Mouse (Mus musculus) adrenal gland, adult 2 months (tissue): Measurements from ENCODE around the gene Gba. TPM values are rescaled to one million over a fixed set of nuclear protein-coding genes. Genes with fewer than 3 reads are reported as not detected.
A peak's percentile ranks its signal among the peaks of the same experiment; 100 is the strongest.

Source experiments
- DNase-seq: peaks from one replicate; pipeline ENCODE4 v3.0.0; 2021
- microRNA-seq, 2 experiments: library from miRNA; unstranded; fragments of <30 nt; microRNA quantifications; one replicate each; pipeline ENCODE4 v1.2.0; 2021
- polyA plus RNA-seq: library from polyadenylated mRNA; depleted of rRNA; stranded (reverse); fragments of >200 nt; gene quantifications from 2 replicates; pipeline ENCODE4 v1.2.3, GENCODE M21; 2012; rRNA removed
- total RNA-seq, 2 experiments: library from RNA; stranded (reverse); gene quantifications; 2 replicates each; pipeline ENCODE4 v1.2.3; 2021

Gba gene
- total and polyA plus RNA-seq, 3 experiments: 43.9 to 74.6 (median 74.4) TPM

- DNase-seq: no peak
Measured at GRCm38 (mm10) chr3:89238494-89238893, 35.8 kb downstream of the Gba start.

DNA sequence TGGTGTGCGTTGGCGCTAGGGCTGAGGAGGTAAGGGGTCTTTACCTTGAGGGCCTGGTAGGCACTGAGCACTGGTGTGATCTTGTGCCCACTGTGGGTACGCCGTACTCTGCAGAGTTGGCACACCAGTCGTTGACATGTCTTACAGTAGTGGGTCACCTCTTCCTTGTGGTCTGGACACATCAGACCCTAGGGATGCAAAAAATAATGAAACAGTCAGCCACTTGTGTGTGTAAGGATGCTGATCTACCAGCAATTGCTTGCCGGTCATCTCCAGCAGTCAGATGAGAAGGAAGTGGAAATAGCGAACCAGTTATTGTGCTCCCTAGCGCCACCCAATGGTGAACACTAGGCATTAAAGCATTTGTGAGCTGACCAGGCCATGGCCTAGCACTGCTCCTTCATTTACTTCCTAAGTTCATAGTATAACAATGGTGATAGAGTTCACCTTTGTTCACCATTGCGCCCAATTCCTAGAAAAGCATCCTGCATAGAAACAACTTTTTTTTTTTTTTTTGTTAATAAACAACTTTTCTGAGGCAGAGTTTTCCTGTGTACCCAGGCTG, 39.7 kb downstream of the Gba start:
- peak; percentile 52 for DNase-seq

- no peak for DNase-seq
Measured at GRCm38 (mm10) chr3:89243609-89244008, 40.9 kb downstream of the Gba start.

- DNase-seq: no peak
Measured at GRCm38 (mm10) chr3:89244158-89244981, 41.6 kb downstream of the Gba start.

DNA sequence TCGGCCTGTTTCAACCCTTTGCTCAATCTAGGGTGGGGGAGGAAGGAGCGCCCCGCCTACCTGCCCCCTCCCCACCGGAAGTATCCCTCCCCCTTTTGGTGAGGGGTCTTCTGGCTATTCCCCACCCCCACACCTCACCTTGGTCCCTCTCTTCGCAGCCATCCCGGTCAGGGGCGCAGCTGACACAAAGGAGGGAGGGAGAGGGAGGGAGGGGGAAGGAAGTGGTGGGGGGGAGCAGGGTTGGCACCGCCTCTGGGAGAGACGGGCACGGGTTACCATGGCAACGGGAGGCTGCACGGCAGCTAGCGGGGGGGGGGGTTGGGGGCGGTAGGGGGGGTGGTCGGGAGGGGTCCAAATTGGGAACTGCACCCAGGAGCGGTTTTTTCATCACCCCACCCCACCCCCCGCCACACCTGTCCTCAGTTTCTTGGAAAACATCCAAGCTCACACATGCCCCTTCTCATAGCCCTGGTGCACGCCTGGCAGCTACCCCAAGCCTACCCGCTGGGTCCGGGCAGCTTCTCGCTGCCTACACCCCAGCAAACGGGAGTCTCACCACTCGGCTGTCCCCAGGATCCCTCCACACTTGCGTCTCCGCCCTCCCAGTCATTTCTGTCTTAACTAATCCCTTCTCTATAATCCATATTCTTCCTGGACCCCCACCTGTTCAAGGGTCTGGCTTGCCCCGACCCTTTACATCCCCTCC, 42.4 kb downstream of the Gba start:
- no peak for DNase-seq

DNA sequence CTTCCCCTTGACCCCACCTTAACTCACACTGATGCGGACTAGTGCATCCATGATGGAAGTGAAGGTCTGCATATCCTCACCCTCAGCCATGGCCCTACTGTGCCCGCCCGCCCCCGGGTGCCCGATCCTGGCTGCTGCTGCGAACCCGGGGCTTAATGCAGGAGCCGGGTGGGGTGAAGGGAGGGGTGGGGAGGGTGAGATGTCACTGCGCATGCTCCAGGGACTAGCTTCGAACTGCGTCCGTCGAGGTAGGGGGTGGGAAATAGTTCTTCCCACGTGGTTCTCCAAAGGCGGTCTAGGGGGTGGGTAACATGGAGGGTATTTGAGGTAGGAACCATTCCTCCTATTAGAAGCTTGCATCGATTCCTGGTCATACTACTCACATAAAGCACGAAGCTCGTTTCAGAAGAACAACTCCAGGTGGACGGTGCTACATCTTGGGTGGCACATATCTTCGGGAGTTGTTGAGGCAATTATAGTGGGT, 43.0 kb downstream of the Gba start, which contains the start of gene Krtcap2:
Gene Krtcap2 (plus strand): TSS at position 279 of the 484 bp plus-strand sequence.
- no peak for DNase-seq

DNA sequence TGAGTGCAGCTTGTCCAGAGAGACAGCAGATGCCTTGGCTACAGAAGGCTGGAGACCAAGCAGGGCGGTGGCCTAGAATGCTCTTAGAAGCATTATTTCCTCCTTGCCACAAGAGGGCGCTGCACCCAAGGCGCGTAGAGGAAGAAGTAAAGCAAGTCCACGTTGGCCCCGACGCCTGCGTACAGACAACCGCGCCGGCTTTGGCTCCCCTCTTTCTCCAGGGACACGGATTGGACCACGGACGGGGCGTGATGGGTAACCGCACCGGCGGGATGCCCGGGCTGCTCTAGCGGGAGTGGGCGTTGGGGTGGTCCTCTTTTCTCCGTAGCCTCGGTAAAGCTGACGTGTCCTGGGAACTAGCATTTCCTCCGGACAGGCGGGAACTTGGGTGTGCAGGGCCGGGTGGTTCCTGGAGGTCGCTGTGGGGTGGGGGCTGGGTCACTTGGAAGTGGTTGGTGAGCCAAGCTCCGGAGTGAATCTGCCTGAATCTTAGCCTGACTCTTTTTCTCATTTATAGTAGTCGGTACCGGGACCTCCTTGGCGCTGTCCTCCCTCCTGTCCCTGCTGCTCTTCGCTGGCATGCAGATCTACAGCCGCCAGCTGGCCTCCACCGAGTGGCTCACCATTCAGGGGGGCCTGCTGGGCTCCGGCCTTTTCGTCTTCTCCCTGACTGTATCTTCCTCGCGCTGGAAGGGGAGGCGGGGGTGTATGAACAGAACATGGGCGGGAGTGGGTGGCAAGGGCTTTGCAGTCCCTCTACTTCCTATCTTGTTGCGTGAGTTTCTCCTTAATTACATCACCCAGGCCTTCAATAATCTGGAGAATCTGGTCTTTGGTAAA, 43.8 kb downstream of the Gba start, which contains the start of gene Trim46:
Gene Trim46 (minus strand): TSS at position 49 of the 840 bp plus-strand sequence.
- peak; percentile 93 for DNase-seq

DNA sequence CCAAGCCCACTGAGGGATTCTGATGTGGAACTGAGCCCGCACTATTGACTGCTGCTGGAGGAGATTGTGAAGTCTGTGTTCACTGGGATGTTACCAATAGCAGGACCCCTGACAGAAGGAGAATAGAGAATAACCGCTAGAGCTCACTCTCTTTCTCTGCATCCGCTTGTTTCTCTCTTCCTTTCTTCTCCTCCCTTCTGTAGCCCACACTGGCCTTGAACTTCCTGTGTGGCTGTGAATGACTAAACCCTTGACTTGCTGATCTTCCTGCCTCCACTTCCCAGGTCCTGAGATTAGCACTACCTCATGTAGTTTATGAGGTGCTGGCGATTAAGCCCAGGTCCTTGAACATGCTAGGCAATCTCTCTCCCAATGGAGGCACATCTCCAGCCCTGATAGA, 44.7 kb downstream of the Gba start:
- DNase-seq: no peak

DNA sequence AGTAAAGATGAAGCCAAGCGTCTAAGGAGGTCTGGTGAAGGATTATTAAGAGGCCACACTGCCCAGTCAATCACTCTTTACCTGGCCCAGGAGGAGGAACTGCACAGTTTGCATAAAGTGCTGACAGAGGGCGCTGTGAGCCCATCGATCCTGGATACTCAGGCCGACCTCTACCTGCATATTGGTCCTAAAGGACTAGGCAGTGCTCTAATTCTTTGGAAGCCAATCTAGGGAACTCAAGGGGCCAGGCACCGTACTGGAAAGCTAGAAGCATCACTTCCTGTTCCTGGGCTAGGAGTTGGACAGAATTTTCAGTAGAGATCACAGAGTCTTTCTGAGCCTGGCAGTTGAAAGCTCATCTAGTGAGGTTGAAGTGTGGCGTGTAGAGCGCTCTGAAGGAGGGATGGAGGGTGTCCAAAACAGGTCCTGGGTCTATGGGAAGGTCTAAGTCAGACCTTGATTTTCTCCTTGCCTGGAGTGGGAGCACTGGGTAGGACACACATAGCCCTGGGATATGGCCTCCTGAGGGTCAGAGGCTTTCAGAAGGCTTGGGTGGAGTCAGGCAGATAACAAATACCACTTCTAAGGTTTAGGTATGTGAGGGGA, 47.8 kb downstream of the Gba start:
- peak; percentile 73 for DNase-seq

DNA sequence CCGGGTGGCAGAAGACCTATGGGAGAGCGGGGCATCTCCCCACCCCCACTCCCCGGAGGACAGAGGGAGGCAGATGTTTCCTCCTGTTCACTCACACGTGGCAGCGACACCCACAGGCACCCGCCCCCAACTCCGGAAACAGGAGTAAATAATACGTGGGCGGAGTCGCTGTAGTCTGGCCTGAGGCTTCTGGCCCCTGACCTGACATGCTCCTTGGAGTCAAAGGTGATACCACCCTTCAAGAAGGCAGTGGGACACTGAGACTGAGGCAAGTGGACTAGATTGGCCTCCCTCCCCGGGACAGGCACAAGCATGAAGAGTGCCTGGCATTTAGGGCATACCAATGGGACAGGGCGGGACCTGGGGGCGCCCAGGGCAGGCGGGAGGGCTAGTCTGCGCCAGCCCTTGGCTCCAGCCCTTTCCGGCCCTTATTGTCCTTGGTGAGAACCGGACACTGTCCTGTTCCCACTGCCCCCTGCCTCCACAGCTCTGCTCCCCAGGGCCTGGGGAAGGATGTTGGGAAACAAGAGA, 48.7 kb downstream of the Gba start:
- peak; percentile 67 for DNase-seq

DNA sequence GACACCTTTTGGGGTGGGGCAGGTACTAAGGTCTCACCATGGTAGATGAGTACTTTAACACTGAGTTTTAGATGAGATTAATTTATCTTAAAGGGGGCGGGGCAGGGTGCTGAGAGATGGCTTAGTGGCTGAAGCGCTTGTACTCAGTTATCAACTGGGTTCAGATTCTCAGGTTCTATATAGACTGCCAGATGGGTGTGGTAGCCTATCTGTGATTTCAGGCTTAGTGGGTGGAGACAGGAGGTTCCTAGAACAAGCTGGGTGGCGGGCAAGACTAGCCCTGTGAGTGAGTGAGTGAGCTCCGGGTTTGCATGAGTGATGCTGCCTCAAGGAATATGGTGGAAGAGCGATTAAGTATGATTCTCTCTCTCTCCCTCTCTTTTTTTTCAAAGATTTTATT, 52.3 kb downstream of the Gba start:
- DNase-seq: no peak

DNA sequence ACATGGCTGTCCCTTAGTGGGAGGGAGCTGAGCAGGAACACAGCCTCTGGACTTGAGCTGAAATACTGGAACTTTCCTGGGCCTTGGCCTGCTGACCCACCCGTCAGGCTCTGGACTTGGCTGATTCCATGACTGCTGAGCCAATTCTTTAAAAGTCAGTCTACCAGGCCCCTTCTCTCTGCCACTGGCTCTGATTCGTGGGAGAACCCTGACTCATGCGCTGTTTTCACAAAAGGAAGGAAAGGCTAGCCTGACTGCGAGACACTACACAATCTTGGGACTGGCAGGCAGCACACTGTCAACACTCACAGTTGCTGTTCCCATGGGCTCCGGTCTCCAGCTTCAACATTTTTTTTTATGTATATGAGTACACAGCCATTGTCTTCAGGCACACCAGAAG, 53.4 kb downstream of the Gba start:
- no peak for DNase-seq

Small RNA genes lying within 50 kb of the gene (microRNA-seq; reads per million reads assigned to microRNA genes)
- gene Mir92b: 37.6 to 38.7 reads per million in 2 experiments

Other genes starting within 250 kb of the Gba start
- 10 to 100 TPM; 23.3 to 32.5 TPM for gene Rusc1, start 109.6 kb upstream of the Gba start, total RNA-seq
- 56.4 and 66.6 TPM in 2 replicates for gene Rusc1, start 109.6 kb upstream of the Gba start, polyA plus RNA-seq
- gene Gm43738, start 101.8 kb upstream of the Gba start, total RNA-seq: not detected
- gene Gm43738, start 101.8 kb upstream of the Gba start, polyA plus RNA-seq: not detected in 2 replicates
- gene Fdps, start 101.0 kb upstream of the Gba start, total RNA-seq: 100 to 1,000 TPM; 208 to 632 TPM
- gene Fdps, start 101.0 kb upstream of the Gba start, polyA plus RNA-seq: 253 and 549 TPM in 2 replicates
- under 1 TPM in 1 of 2 experiments, not detected in 1; 0.81 TPM for gene Pklr, start 66.8 kb upstream of the Gba start, total RNA-seq
- 0.55 TPM in 1 of 2 replicates, not detected in the other for gene Pklr, start 66.8 kb upstream of the Gba start, polyA plus RNA-seq
- gene Hcn3, start 42.7 kb upstream of the Gba start, total RNA-seq: 1 to 10 TPM; 2.4 to 6.6 TPM
- 20.9 and 34.5 TPM in 2 replicates for gene Hcn3, start 42.7 kb upstream of the Gba start, polyA plus RNA-seq
- gene Clk2, start 38.1 kb upstream of the Gba start, total RNA-seq: 10 to 100 TPM; 39.3 to 73.3 TPM
- 52.2 and 63.4 TPM in 2 replicates for gene Clk2, start 38.1 kb upstream of the Gba start, polyA plus RNA-seq
- gene Scamp3, start 25.5 kb upstream of the Gba start, total RNA-seq: 100 to 1,000 TPM in 1 of 2 experiments, 10 to 100 TPM in 1; 87.1 to 104 TPM
- gene Scamp3, start 25.5 kb upstream of the Gba start, polyA plus RNA-seq: 234 and 299 TPM in 2 replicates
- gene Fam189b, start 19.8 kb upstream of the Gba start, total RNA-seq: 10 to 100 TPM; 15.2 to 16.3 TPM
- 80.2 and 84.4 TPM in 2 replicates for gene Fam189b, start 19.8 kb upstream of the Gba start, polyA plus RNA-seq
- gene Thbs3, start 12.3 kb downstream of the Gba start, total RNA-seq: 10 to 100 TPM in 1 of 2 experiments, 1 to 10 TPM in 1; 8.9 to 10.1 TPM
- gene Thbs3, start 12.3 kb downstream of the Gba start, polyA plus RNA-seq: 10.1 and 10.2 TPM in 2 replicates
- 100 to 1,000 TPM; 150 to 174 TPM for gene Mtx1, start 24.2 kb downstream of the Gba start, total RNA-seq
- gene Mtx1, start 24.2 kb downstream of the Gba start, polyA plus RNA-seq: 252 and 300 TPM in 2 replicates
- under 1 TPM; 0.24 to 0.32 TPM for gene Muc1, start 26.1 kb downstream of the Gba start, total RNA-seq
- gene Muc1, start 26.1 kb downstream of the Gba start, polyA plus RNA-seq: 0.53 and 0.85 TPM in 2 replicates
- 100 to 1,000 TPM; 143 to 163 TPM for gene Krtcap2, start 43.0 kb downstream of the Gba start, total RNA-seq
- 433 and 437 TPM in 2 replicates for gene Krtcap2, start 43.0 kb downstream of the Gba start, polyA plus RNA-seq
- 1 to 10 TPM; 1.9 to 2.3 TPM for gene Trim46, start 43.4 kb downstream of the Gba start, total RNA-seq
- gene Trim46, start 43.4 kb downstream of the Gba start, polyA plus RNA-seq: 6.0 and 9.1 TPM in 2 replicates
- gene Dpm3, start 56.4 kb downstream of the Gba start, total RNA-seq: 100 to 1,000 TPM; 134 to 150 TPM
- 509 and 645 TPM in 2 replicates for gene Dpm3, start 56.4 kb downstream of the Gba start, polyA plus RNA-seq
- gene Slc50a1, start 67.6 kb downstream of the Gba start, total RNA-seq: 10 to 100 TPM; 49.9 to 54.7 TPM
- gene Slc50a1, start 67.6 kb downstream of the Gba start, polyA plus RNA-seq: 153 TPM in 2 replicates
- gene Efna1, start 78.2 kb downstream of the Gba start, total RNA-seq: 10 to 100 TPM in 1 of 2 experiments, 1 to 10 TPM in 1; 8.0 to 16.6 TPM
- 17.5 and 24.0 TPM in 2 replicates for gene Efna1, start 78.2 kb downstream of the Gba start, polyA plus RNA-seq
- under 1 TPM; 0.26 to 0.55 TPM for gene Efna3, start 120.0 kb downstream of the Gba start, total RNA-seq
- 0.21 and 1.0 TPM in 2 replicates for gene Efna3, start 120.0 kb downstream of the Gba start, polyA plus RNA-seq
- 1 to 10 TPM in 1 of 2 experiments, under 1 TPM in 1; 0.63 to 1.9 TPM for gene Efna4, start 135.1 kb downstream of the Gba start, total RNA-seq
- gene Efna4, start 135.1 kb downstream of the Gba start, polyA plus RNA-seq: 1.8 and 3.5 TPM in 2 replicates
- 10 to 100 TPM; 56.1 to 87.5 TPM for gene Adam15, start 147.1 kb downstream of the Gba start, total RNA-seq
- gene Adam15, start 147.1 kb downstream of the Gba start, polyA plus RNA-seq: 142 and 182 TPM in 2 replicates
- 1 to 10 TPM in 1 of 2 experiments, under 1 TPM in 1; 0.40 to 1.3 TPM for gene Dcst2, start 159.0 kb downstream of the Gba start, total RNA-seq
- 0.61 and 1.2 TPM in 2 replicates for gene Dcst2, start 159.0 kb downstream of the Gba start, polyA plus RNA-seq
- gene Dcst1, start 162.3 kb downstream of the Gba start, total RNA-seq: under 1 TPM in 1 of 2 experiments, not detected in 1; 0.41 TPM
- gene Dcst1, start 162.3 kb downstream of the Gba start, polyA plus RNA-seq: 0.46 and 0.53 TPM in 2 replicates
- gene Zbtb7b, start 191.8 kb downstream of the Gba start, total RNA-seq: 100 to 1,000 TPM in 1 of 2 experiments, 10 to 100 TPM in 1; 84.0 to 102 TPM
- gene Zbtb7b, start 191.8 kb downstream of the Gba start, polyA plus RNA-seq: 117 and 121 TPM in 2 replicates
- 1 to 10 TPM; 1.7 to 1.8 TPM for gene Lenep, start 199.9 kb downstream of the Gba start, total RNA-seq
- 0.58 TPM in 1 of 2 replicates, not detected in the other for gene Lenep, start 199.9 kb downstream of the Gba start, polyA plus RNA-seq
- gene Flad1, start 208.9 kb downstream of the Gba start, total RNA-seq: 10 to 100 TPM; 32.2 to 50.7 TPM
- gene Flad1, start 208.9 kb downstream of the Gba start, polyA plus RNA-seq: 33.2 and 45.2 TPM in 2 replicates
- 10 to 100 TPM; 17.3 to 21.5 TPM for gene Cks1b, start 215.5 kb downstream of the Gba start, total RNA-seq
- 9.3 and 9.7 TPM in 2 replicates for gene Cks1b, start 215.5 kb downstream of the Gba start, polyA plus RNA-seq
- 100 to 1,000 TPM in 1 of 2 experiments, 10 to 100 TPM in 1; 69.6 to 113 TPM for gene Shc1, start 215.5 kb downstream of the Gba start, total RNA-seq
- 62.6 and 67.4 TPM in 2 replicates for gene Shc1, start 215.5 kb downstream of the Gba start, polyA plus RNA-seq
- gene Pygo2, start 227.3 kb downstream of the Gba start, total RNA-seq: 10 to 100 TPM; 31.8 to 44.5 TPM
- 166 and 181 TPM in 2 replicates for gene Pygo2, start 227.3 kb downstream of the Gba start, polyA plus RNA-seq
- 10 to 100 TPM; 38.4 to 70.0 TPM for gene Pbxip1, start 233.8 kb downstream of the Gba start, total RNA-seq
- gene Pbxip1, start 233.8 kb downstream of the Gba start, polyA plus RNA-seq: 37.5 and 43.3 TPM in 2 replicates